Mouse (Mus musculus) kidney, adult 2 months (tissue): ENCODE measurements around the gene Gramd1b.

Source experiments
- CTCF ChIP-seq: fragments of 200-500 bp; conservative IDR thresholded peaks from 2 replicates; pipeline ENCODE4 v1.5.1; 2011; ENCODE audit warnings: low read depth, mild to moderate bottlenecking, control low read depth, low read length, moderate library complexity, mixed read lengths; ENCODE audit not compliant: insufficient read depth, insufficient read length
- POLR2A ChIP-seq: fragments of 200-500 bp; IDR thresholded peaks from one replicate; pipeline ENCODE4 v1.6.1; 2011; ENCODE audit warnings: low read depth, low read length, control low read depth

DNA sequence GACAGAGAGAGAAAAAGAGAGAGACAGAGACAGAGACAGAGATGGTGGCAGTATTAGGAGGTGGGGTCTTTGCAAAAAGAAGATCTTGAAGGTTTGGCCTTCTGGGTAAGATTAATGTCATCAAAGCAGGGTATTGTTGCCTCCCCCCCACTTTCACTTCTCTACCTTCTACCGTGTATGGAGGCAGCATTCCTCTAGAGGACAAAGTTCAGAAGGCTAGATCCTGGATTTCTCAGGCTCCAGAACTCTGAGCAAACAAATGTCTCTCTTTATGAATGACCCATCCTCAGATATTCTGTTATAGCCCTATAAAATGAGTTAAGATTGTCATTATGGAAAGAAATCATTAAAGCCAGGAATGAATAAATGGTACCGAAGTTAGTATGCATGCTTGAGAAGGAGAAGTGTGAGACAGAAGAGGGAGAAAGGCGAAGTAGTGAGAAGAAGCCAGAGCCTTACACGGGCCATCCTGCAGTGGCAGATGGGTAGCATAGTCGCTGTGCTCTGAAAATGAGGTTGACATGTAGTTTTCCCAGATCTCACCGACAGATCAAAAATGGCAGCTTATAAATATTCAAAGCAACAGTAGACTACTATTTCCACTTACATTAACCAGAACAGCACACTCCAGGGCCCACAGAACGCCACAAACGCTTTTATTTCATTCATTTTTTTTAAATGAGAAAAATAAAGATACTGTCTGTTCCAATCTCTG is 91.1 kb downstream of the Gramd1b start:
- TF ChIP-seq CTCF, result no peak
- no peak for TF ChIP-seq POLR2A
